Mouse (Mus musculus) CH12.LX (cell line): ENCODE measurements around the gene Pik3r2.
"Not testable (repeated sequence)": the region's sequence is repeated elsewhere in the genome, so short reads cannot be mapped to it uniquely, and the experiment has no call there.

ENCODE experiments used
- CTCF ChIP-seq, 2 experiments: IDR thresholded peaks in 1 of 2; conservative IDR thresholded peaks in 1 of 2; 2 replicates each; pipeline ENCODE4 v1.5.1; 2011 to 2012; ENCODE audit warnings: low read depth in 2 of 2, low read length in 2 of 2, improper control_type of control experiment in 1 of 2, inconsistent platforms in 1 of 2, mild to moderate bottlenecking in 1 of 2, moderate library complexity in 1 of 2
- E2F4 ChIP-seq: IDR thresholded peaks from 2 replicates; pipeline ENCODE4 v1.6.1; 2011; ENCODE audit warnings: low read depth, low read length, improper control_type of control experiment; ENCODE audit not compliant: insufficient replicate concordance
- EP300 ChIP-seq: IDR thresholded peaks from 2 replicates; pipeline ENCODE4 v1.6.1; 2011; ENCODE audit warnings: low read length, improper control_type of control experiment
- PAX5 ChIP-seq: IDR thresholded peaks from 2 replicates; pipeline ENCODE4 v1.6.1; 2012; ENCODE audit warnings: low read length, inconsistent platforms, mixed read lengths
- POLR2A ChIP-seq: IDR thresholded peaks from 2 replicates; pipeline ENCODE4 v1.6.1; 2011; ENCODE audit warnings: low read depth, mild to moderate bottlenecking, improper control_type of control experiment, low read length
- USF1 ChIP-seq: IDR thresholded peaks from 2 replicates; pipeline ENCODE4 v1.6.1; 2014; ENCODE audit warnings: low read depth, mild to moderate bottlenecking, inconsistent platforms, low read length, improper control_type of control experiment
- ZKSCAN1 ChIP-seq: IDR thresholded peaks from 2 replicates; pipeline ENCODE4 v1.6.1; 2012; ENCODE audit warnings: low read depth, inconsistent platforms, low read length, improper control_type of control experiment, borderline replicate concordance

DNA sequence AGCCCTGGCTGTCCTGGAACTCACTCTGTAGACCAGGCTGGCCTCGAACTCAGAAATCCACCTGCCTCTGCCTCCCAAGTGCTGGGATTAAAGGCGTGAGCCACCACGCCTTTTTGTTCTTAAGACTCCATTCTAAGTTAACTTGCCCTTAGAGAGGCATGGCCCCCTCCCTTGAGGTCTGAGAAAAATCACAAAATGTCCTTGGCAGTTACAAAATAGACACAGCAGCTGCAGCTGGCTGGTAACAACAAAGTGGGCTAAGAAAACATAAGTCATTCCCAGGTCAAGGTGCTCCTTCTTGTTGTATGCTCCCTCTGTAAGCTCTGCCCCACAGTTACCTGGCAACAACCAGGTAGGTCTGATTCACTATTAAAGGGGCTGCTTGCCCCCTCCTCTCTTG, 46.1 kb upstream of the Pik3r2 start:
- TF ChIP-seq ZKSCAN1; CTCF (conservative IDR thresholded peaks at IDR 0.05 in 1 of 2, IDR thresholded peaks at IDR 0.05 in 1 of 2; ENCODE audit: low read depth in 2 of 2, low read length in 2 of 2); PAX5; USF1; E2F4; POLR2A; EP300: not testable (repeated sequence)
